Mouse (Mus musculus) liver, adult 2 months (tissue): ENCODE data around the gene Zfp277. TPM values are rescaled to one million over a fixed set of nuclear protein-coding genes. Genes with fewer than 3 reads are reported as not detected.

Source experiments
- DNase-seq: peaks from one replicate; pipeline ENCODE4 v3.0.0-alpha.2; 2011; ENCODE audit warnings: low read depth, low spot score; ENCODE audit errors: extremely low read depth
- H3K27ac ChIP-seq: fragments of 200-500 bp; replicated peaks from 2 replicates; pipeline ENCODE4 v1.5.1; 2012; ENCODE audit warnings: low read depth, mild to moderate bottlenecking, control low read depth, inconsistent platforms, low read length; ENCODE audit not compliant: insufficient read depth
- H3K27me3 ChIP-seq: fragments of 200-500 bp; 2 replicates; pipeline ENCODE4 v1.6.1; 2012; ENCODE audit warnings: mild to moderate bottlenecking, moderate library complexity, low read length, inconsistent platforms; ENCODE audit not compliant: control insufficient read depth, insufficient read depth
- H3K36me3 ChIP-seq: fragments of 200-500 bp; 2 replicates; pipeline ENCODE4 v1.6.1; 2012; ENCODE audit warnings: low read length, inconsistent platforms; ENCODE audit not compliant: control insufficient read depth, insufficient read depth
- H3K4me1 ChIP-seq: fragments of 200-500 bp; 2 replicates; pipeline ENCODE4 v1.6.1; 2011; ENCODE audit warnings: low read length; ENCODE audit not compliant: control insufficient read depth, insufficient read depth
- H3K4me3 ChIP-seq: fragments of 200-500 bp; 2 replicates; pipeline ENCODE4 v1.5.1; 2011; ENCODE audit warnings: low read depth, mild to moderate bottlenecking, control low read depth, low read length, moderate library complexity; ENCODE audit not compliant: insufficient read depth
- H3K79me2 ChIP-seq: fragments of 200-500 bp; 2 replicates; pipeline ENCODE4 v1.6.1; 2012; ENCODE audit warnings: inconsistent platforms, mild to moderate bottlenecking, low read length, moderate library complexity; ENCODE audit not compliant: control insufficient read depth, insufficient read depth
- H3K9ac ChIP-seq: fragments of 200-500 bp; 2 replicates; pipeline ENCODE4 v1.6.1; 2012; ENCODE audit warnings: low read depth, mild to moderate bottlenecking, control low read depth, inconsistent platforms, low read length
- CTCF ChIP-seq: fragments of 200-500 bp; IDR thresholded peaks from 2 replicates; pipeline ENCODE4 v1.5.1; 2011; ENCODE audit warnings: low read depth, low read length, control low read depth
- POLR2A ChIP-seq: fragments of 200-500 bp; IDR thresholded peaks from 2 replicates; pipeline ENCODE4 v1.6.1; 2011; ENCODE audit warnings: low read length, control low read depth; ENCODE audit not compliant: insufficient read depth; ENCODE audit errors: extremely low read depth
- WGBS: fragments of 180-500 bp; shearing (Covaris S2); methylation state at CpG from one replicate; pipeline ENCODE4 v1.1.7; 2018; 5-methylcytosine and 5-hydroxymethylcytosine counted together
- polyA plus RNA-seq: library from polyadenylated mRNA; depleted of rRNA; stranded (reverse); fragments of >200 nt; gene quantifications from 2 replicates; pipeline ENCODE4 v1.2.3, GENCODE M21; 2012
- total RNA-seq: library from RNA; depleted of rRNA; stranded (reverse); fragments of >200 nt; gene quantifications from 2 replicates; pipeline ENCODE4 v1.2.3, GENCODE M21; 2014

The Zfp277 gene
- total and polyA plus RNA-seq, 2 experiments = 3.3 to 14.0 TPM

DNA sequence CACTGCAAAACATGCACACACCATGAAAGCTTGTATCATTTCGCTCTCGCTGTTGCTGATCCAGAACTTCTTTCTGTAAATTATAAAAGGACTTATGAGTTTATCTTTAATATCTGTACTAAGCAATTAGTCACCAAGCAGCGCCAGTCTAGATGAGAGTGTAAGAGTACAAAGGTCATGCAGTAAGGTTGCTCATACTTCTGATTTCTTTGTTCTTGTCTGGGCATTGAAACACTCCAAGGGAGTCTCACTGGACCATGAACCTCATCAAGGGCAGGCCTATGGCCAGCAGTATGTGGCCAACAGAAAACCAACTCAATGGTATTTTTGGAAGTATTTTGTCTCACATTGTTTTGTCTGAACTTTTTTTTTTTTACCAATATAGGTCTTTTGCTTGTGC is 110.4 kb downstream of the Zfp277 start:
- peaks cover 5% of the 10 kb centered on the region for H3K36me3 ChIP-seq
- no peaks in the 10 kb centered on the region for H3K79me2 ChIP-seq
- no peak overlapping the region for H3K4me3 ChIP-seq
- H3K27me3 ChIP-seq = no peaks in the 10 kb centered on the region
- no peak for DNase-seq
- H3K9ac ChIP-seq = no peak overlapping the region
- H3K27ac ChIP-seq = no peak overlapping the region
- WGBS = 97% methylated on average over 3 of the region's 3 CpGs
- no peaks in the 10 kb centered on the region for H3K4me1 ChIP-seq
- TF ChIP-seq POLR2A (no peak), CTCF (no peak)

DNA sequence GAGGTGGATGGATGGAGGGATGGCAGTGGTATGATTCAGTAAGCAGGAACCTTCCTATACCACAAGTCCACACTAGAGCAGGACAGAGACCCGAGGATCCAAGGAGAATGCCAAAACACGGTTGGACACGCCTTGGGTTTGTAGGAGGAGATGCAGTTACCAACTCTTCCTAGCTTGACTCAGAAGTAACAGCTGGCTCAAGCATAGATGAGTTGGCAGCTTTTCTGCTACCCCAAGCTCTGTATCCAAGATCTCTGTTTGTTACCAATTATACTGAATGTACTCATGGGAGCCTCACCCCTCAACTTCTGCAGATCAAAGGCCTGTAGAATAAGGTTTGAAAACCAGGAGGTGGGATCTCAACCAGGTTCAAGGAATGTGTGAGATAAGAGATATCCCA is 114.2 kb downstream of the Zfp277 start:
- peaks cover 12% of the 10 kb centered on the region for H3K36me3 ChIP-seq
- TF ChIP-seq CTCF = no peak
- TF ChIP-seq POLR2A = no peak
- 96% methylated on average over 3 of the region's 3 CpGs for WGBS

DNA sequence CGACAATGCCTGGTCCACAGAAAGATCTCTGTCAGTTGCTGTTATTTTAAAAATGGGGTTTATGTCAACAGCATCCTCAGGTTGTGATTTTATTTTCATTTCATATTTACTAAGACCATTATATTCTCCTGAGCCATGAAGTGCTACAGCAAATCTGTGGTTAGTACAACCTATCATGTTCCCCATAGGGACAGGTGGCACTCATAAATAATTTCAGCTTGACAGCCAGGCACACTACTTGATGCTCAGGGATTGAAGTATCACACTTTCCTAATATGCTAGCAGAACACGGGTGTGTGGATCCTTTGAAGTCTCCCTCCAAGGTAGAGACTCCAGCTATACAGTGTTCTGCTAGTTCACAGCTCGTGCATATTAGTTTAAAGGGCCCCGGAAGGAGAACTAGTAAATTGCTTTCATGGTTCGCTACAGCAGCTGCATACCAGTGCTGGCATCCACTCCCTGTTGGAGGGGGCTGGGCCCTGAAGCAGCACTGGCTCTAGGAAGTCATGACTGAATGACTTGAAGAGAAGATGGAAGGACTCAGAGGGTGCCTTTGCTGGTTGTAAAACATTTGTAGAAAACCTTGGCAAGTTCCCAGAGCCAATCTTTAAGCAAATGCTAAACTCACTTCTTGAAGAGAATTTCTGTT is 118.6 kb downstream of the Zfp277 start:
- WGBS = 90% methylated on average over 5 of the region's 5 CpGs
- Histone ChIP-seq H3K79me2 (no peaks in the 10 kb centered on the region), H3K4me3 (no peak overlapping the region), H3K9ac (no peak overlapping the region), H3K36me3 (peaks cover 13% of the 10 kb centered on the region), H3K27me3 (no peaks in the 10 kb centered on the region), H3K4me1 (no peaks in the 10 kb centered on the region), H3K27ac (no peak overlapping the region)
- TF ChIP-seq POLR2A = no peak
- TF ChIP-seq CTCF = no peak
- no peak for DNase-seq

More for the DNA sequence above, 114.2 kb downstream of the Zfp277 start:
- H3K79me2 ChIP-seq = no peaks in the 10 kb centered on the region
- H3K4me1 ChIP-seq = no peaks in the 10 kb centered on the region
- H3K27me3 ChIP-seq = no peaks in the 10 kb centered on the region
- H3K4me3 ChIP-seq = no peak overlapping the region
- DNase-seq = no peak
- no peak overlapping the region for H3K9ac ChIP-seq
- no peak overlapping the region for H3K27ac ChIP-seq

DNA sequence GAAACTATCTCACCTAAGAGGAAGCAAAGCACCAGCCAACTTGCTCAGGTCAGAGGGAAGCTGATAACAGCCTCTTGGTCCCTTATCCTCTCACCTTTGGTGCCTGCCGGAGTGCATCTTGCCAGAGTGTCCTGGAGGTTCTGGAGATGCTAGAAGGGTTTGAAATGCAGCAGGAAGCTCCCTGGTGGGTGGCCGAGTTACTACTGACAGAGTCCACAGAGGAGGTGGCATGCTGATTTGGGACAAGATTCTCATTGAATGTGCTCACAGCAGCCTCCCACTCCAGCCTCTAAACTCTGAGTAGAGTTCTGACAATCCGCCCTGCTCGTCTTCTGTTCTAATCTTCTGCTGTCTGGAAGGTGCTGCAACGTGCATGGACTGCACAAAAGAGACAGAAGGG is 120.1 kb downstream of the Zfp277 start:
- WGBS = 94% methylated on average over 5 of the region's 5 CpGs
- Histone ChIP-seq H3K27me3 (no peaks in the 10 kb centered on the region), H3K27ac (no peak overlapping the region), H3K4me3 (no peak overlapping the region), H3K9ac (no peak overlapping the region), H3K36me3 (peaks cover 18% of the 10 kb centered on the region), H3K4me1 (no peaks in the 10 kb centered on the region), H3K79me2 (no peaks in the 10 kb centered on the region)
- no peak for DNase-seq
- no peak for TF ChIP-seq POLR2A
- TF ChIP-seq CTCF = no peak

DNA sequence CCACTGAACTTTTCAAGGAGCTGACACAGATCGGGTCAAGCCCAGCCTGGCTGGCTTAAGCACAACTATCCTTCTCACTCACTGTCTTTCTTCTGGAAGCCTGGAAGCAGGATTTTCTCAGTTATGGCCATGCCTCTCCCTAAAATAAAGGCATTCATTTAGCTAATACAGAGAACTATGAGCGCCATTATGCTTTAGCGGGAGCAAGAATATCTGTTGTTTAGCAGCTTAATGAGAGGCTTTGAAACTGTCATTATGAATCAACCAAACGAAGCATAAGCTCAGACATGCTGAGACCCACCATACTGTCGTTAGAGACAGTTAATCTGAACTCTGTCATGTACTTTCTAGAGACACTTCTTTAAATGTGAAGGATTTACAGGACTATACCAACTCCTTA is 120.9 kb downstream of the Zfp277 start:
- H3K9ac ChIP-seq = no peak overlapping the region
- TF ChIP-seq POLR2A (no peak), CTCF (no peak)
- WGBS = 91% methylated on average over 5 of the region's 5 CpGs
- H3K36me3 ChIP-seq = peaks cover 20% of the 10 kb centered on the region
- H3K27ac ChIP-seq = no peak overlapping the region
- no peak overlapping the region for H3K4me3 ChIP-seq
- H3K27me3 ChIP-seq = no peaks in the 10 kb centered on the region
- DNase-seq = no peak
- no peaks in the 10 kb centered on the region for H3K79me2 ChIP-seq
- H3K4me1 ChIP-seq = no peaks in the 10 kb centered on the region

DNA sequence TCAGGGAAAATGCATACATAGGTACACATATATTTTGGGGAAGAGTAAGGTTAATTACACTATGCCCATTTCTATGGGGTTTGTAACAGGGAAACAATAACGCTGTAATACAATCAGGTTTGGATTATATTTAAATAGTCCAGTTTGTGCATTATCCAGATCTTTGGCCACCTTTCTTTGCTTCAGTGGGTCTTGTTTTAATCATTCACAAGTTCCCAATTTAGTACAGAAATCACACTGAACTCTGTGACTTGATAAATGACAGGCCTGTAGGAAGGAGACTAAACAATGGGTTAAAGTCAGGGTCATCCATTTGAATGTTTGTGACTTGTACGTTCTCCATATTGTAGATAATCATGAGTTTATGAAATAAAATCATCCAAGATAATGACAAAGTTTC is 130.6 kb downstream of the Zfp277 start:
- H3K9ac ChIP-seq = no peak overlapping the region
- H3K27ac ChIP-seq = no peak overlapping the region
- H3K27me3 ChIP-seq = no peaks in the 10 kb centered on the region
- H3K4me1 ChIP-seq = no peaks in the 10 kb centered on the region
- peaks cover 9% of the 10 kb centered on the region for H3K36me3 ChIP-seq
- H3K79me2 ChIP-seq = no peaks in the 10 kb centered on the region
- no peak for DNase-seq
- TF ChIP-seq CTCF = no peak
- no peak for TF ChIP-seq POLR2A
- no peak overlapping the region for H3K4me3 ChIP-seq
- 91% methylated on average over 2 of the region's 2 CpGs for WGBS
